ENCODE assay signal across 28 mouse cellular contexts in genomic region chrX:71519252-71519651, GRCm38 (mm10). TPM values are rescaled to one million over a fixed set of nuclear protein-coding genes. Genes with fewer than 3 reads are reported as not detected.
DNase-seq lines count a peak whose midpoint lies in the region; ATAC-seq and TF ChIP-seq lines count a peak whose summit lies in the region.
"Had no signal": no experiment of that assay in that cellular context is flagged by ENCODE, and none has a peak within 500 bp of the region (broad histone marks: within the 10 kb centered on the region; RNA-seq: fewer than 3 reads in every experiment).

No protein-coding gene starts in this region.

- peak in 1 of 2 experiments; percentile 59; a peak in 2 of 4 replicates for TF ChIP-seq EP300 in MEL (IDR thresholded peaks at IDR 0.05; ENCODE audit: low read depth in 1 of 2, low read length in 2 of 2)
- peak; percentile 74 for TF ChIP-seq EP300 in liver, embryonic 14.5 days (IDR thresholded peaks at IDR 0.05; ENCODE audit: low read depth)
- peak; percentile 47; the same call in 1 of the 2 replicates for TF ChIP-seq EP300 in liver, postnatal 0 days (IDR thresholded peaks at IDR 0.05; ENCODE audit: low read depth)

- WGBS in liver, embryonic 11.5 days = 67% methylated on average over 4 of the region's 4 CpGs
- 38% methylated on average over 4 of the region's 4 CpGs for WGBS in liver, embryonic 14.5 days (ENCODE audit: insufficient replicate concordance)
- WGBS in liver, postnatal 0 days (ENCODE audit: insufficient replicate concordance) = 60% methylated on average over 4 of the region's 4 CpGs
- whole genome bisulfite sequencing in lung, adult 2 months = 79% methylated on average over 4 of the region's 4 CpGs

- H3K4me1 ChIP-seq in MEL (ENCODE audit: control insufficient read depth in 1 of 2, insufficient read depth in 2 of 2, low read length in 2 of 2) = peaks cover 2 to 9% of the 10 kb centered on the region in 2 experiments; a peak in 2 of 4 replicates
- no peaks in the 10 kb centered on the region for H3K4me1 ChIP-seq in liver, embryonic 11.5 days (replicated peaks; ENCODE audit: control insufficient read depth, insufficient read depth, low read length)
- peaks cover 0 to 13% of the 10 kb centered on the region in 2 experiments; a peak in 3 of 4 replicates for H3K4me1 ChIP-seq in liver, embryonic 14.5 days (replicated peaks; ENCODE audit: control insufficient read depth in 2 of 2, insufficient read depth in 2 of 2, low read length in 1 of 2)
- no peaks in the 10 kb centered on the region for H3K4me1 ChIP-seq in liver, postnatal 0 days (ENCODE audit: insufficient read depth)
- no peaks in the 10 kb centered on the region for H3K4me1 ChIP-seq in lung, adult 2 months (ENCODE audit: control insufficient read depth, insufficient read depth, low read length)
- H3K4me1 ChIP-seq: embryonic facial prominence, embryonic 10.5 days; embryonic facial prominence, embryonic 13.5 days; forebrain, embryonic 10.5 days; forebrain, embryonic 13.5 days; hindbrain, embryonic 12.5 days; hindbrain, embryonic 15.5 days had no signal

- no peak overlapping the region; the same call in 1 of the 2 replicates for H3K27ac ChIP-seq in MEL (ENCODE audit: control insufficient read depth, low read depth, low read length)
- no peak overlapping the region for H3K27ac ChIP-seq in liver, embryonic 11.5 days (ENCODE audit: low read depth, low read length)
- no peak overlapping the region for H3K27ac ChIP-seq in liver, embryonic 14.5 days
- no peak overlapping the region for H3K27ac ChIP-seq in liver, postnatal 0 days (ENCODE audit: low read depth)
- H3K27ac ChIP-seq: embryonic facial prominence, embryonic 10.5 days; embryonic facial prominence, embryonic 13.5 days; forebrain, embryonic 10.5 days; forebrain, embryonic 13.5 days; heart, adult 2 months; hindbrain, embryonic 12.5 days; hindbrain, embryonic 15.5 days had no signal

- H3K9ac ChIP-seq in MEL (ENCODE audit: control insufficient read depth, low read depth, low read length, poor library complexity, severe bottlenecking) = no peak overlapping the region
- no peak overlapping the region for H3K9ac ChIP-seq in liver, embryonic 11.5 days (ENCODE audit: low read depth, low read length)
- no peak overlapping the region for H3K9ac ChIP-seq in liver, embryonic 14.5 days (replicated peaks)
- no peak overlapping the region for H3K9ac ChIP-seq in liver, postnatal 0 days (replicated peaks)
- H3K9ac ChIP-seq: embryonic facial prominence, embryonic 13.5 days; forebrain, embryonic 13.5 days; hindbrain, embryonic 12.5 days; hindbrain, embryonic 15.5 days had no signal

- TF ChIP-seq CTCF in MEL (IDR thresholded peaks at IDR 0.05 in 2 of 3, conservative IDR thresholded peaks at IDR 0.05 in 1 of 3; ENCODE audit: control insufficient read depth in 1 of 3, insufficient read depth in 1 of 3, low read depth in 2 of 3, low read length in 3 of 3, poor library complexity in 1 of 3, severe bottlenecking in 1 of 3) = no peak
- no peak for TF ChIP-seq CTCF in liver, embryonic 14.5 days (IDR thresholded peaks at IDR 0.05; ENCODE audit: low read depth)
- TF ChIP-seq CTCF in liver, postnatal 0 days (IDR thresholded peaks at IDR 0.05; ENCODE audit: low read depth) = no peak
- no peak for TF ChIP-seq CTCF in lung, adult 2 months (IDR thresholded peaks at IDR 0.05; ENCODE audit: insufficient read depth, low read length)

- peaks cover 0 to 17% of the 10 kb centered on the region in 2 experiments; a peak in 2 of 4 replicates for H3K36me3 ChIP-seq in MEL (ENCODE audit: control insufficient read depth in 1 of 2, insufficient read depth in 2 of 2, low read length in 2 of 2)
- no peaks in the 10 kb centered on the region for H3K36me3 ChIP-seq in liver, embryonic 11.5 days (ENCODE audit: control insufficient read depth, insufficient read depth, low read length)
- H3K36me3 ChIP-seq in liver, embryonic 14.5 days (replicated peaks; ENCODE audit: control insufficient read depth, insufficient read depth, low read depth) = no peaks in the 10 kb centered on the region
- H3K36me3 ChIP-seq in liver, postnatal 0 days (replicated peaks; ENCODE audit: insufficient read depth, low read length) = no peaks in the 10 kb centered on the region
- H3K36me3 ChIP-seq: embryonic facial prominence, embryonic 10.5 days; embryonic facial prominence, embryonic 13.5 days; forebrain, embryonic 10.5 days; hindbrain, embryonic 12.5 days; hindbrain, embryonic 15.5 days had no signal

- no peak overlapping the region for H3K4me2 ChIP-seq in liver, embryonic 11.5 days
- no peak overlapping the region for H3K4me2 ChIP-seq in liver, embryonic 14.5 days (ENCODE audit: low read depth)
- no peak overlapping the region for H3K4me2 ChIP-seq in liver, postnatal 0 days (ENCODE audit: low read depth, low read length)
- H3K4me2 ChIP-seq: embryonic facial prominence, embryonic 13.5 days; forebrain, embryonic 13.5 days; heart, embryonic 11.5 days; hindbrain, embryonic 12.5 days; hindbrain, embryonic 15.5 days had no signal

- peak; percentile 79 for ATAC-seq in liver, embryonic 11.5 days (replicated peaks; ENCODE audit: low FRiP score)
- ATAC-seq in liver, embryonic 14.5 days (ENCODE audit: insufficient read depth) = peak; percentile 79; the same call in 1 of the 2 replicates
- ATAC-seq in liver, postnatal 0 days = no peak
- ATAC-seq: forebrain, embryonic 13.5 days; forebrain, embryonic 16.5 days; Patski had no signal

- H3K4me3 ChIP-seq in MEL (ENCODE audit: control insufficient read depth in 1 of 2, insufficient read depth in 1 of 2, low read depth in 2 of 2, low read length in 2 of 2) = no peak overlapping the region
- H3K4me3 ChIP-seq in liver, embryonic 11.5 days (ENCODE audit: low read depth, low read length) = no peak overlapping the region
- no peak overlapping the region for H3K4me3 ChIP-seq in liver, embryonic 14.5 days (ENCODE audit: insufficient read depth in 1 of 2, low read depth in 2 of 2, low read length in 2 of 2)
- no peak overlapping the region for H3K4me3 ChIP-seq in liver, postnatal 0 days (ENCODE audit: low read depth, low read length)
- no peak overlapping the region for H3K4me3 ChIP-seq in lung, adult 2 months (replicated peaks; ENCODE audit: extremely low read depth, low read depth, low read length)
- H3K4me3 ChIP-seq: embryonic facial prominence, embryonic 10.5 days; embryonic facial prominence, embryonic 13.5 days; erythroblast, embryonic 14.5 days; forebrain, embryonic 10.5 days; forebrain, embryonic 13.5 days; heart, adult 2 months; hindbrain, embryonic 12.5 days; hindbrain, embryonic 15.5 days had no signal

- DNase-seq in MEL (ENCODE audit: low read depth, low spot score) = no peak
- DNase-seq in liver, embryonic 11.5 days (ENCODE audit: low spot score) = no peak
- DNase-seq in liver, embryonic 14.5 days (ENCODE audit: low read depth in 3 of 3, low spot score in 3 of 3) = peak in 2 of 3 experiments; percentile 19 to 29
- DNase-seq in liver, postnatal 0 days = no peak
- DNase-seq in lung, adult 2 months = no peak
- DNase-seq in urinary bladder, postnatal 36 days (ENCODE audit: low spot score in 2 of 2) = no peak
- DNase-seq in adipocyte (ENCODE audit: low spot score) = no peak
- DNase-seq in urinary bladder, postnatal 14 days (ENCODE audit: low spot score) = no peak
- DNase-seq: adrenal gland, adult 2 months; adrenal gland, postnatal 14 days; cerebellum, adult 11-12 months; cerebellum, adult 8-10 months; cerebellum, postnatal 10 days; cerebellum, postnatal 36 days; embryo, embryonic 11 days; gastrocnemius, postnatal 10 days; gastrocnemius, postnatal 36 days; heart, adult 2 months had no signal

- H3K27me3 ChIP-seq in MEL (ENCODE audit: control insufficient read depth in 1 of 2, insufficient read depth in 2 of 2, low read length in 2 of 2) = no peaks in the 10 kb centered on the region
- H3K27me3 ChIP-seq in liver, embryonic 11.5 days (replicated peaks; ENCODE audit: control insufficient read depth, insufficient read depth, low read length) = no peaks in the 10 kb centered on the region
- H3K27me3 ChIP-seq in liver, embryonic 14.5 days (ENCODE audit: control insufficient read depth, insufficient read depth, low read length) = no peaks in the 10 kb centered on the region
- H3K27me3 ChIP-seq in liver, postnatal 0 days (ENCODE audit: insufficient read depth, low read length) = 0 out of 2 replicates have a peak, but pooled peaks cover 3% of the 10 kb centered on the region
- H3K27me3 ChIP-seq: forebrain, embryonic 13.5 days; hindbrain, embryonic 12.5 days; hindbrain, embryonic 15.5 days had no signal

- no peaks in the 10 kb centered on the region for H3K79me2 ChIP-seq in MEL (ENCODE audit: control insufficient read depth, insufficient read depth, low read length, poor library complexity)

- TF ChIP-seq POLR2A in MEL (IDR thresholded peaks at IDR 0.05; ENCODE audit: control insufficient read depth in 1 of 2, insufficient read depth in 1 of 2, low read depth in 1 of 2, low read length in 2 of 2, poor library complexity in 1 of 2) = no peak
- TF ChIP-seq POLR2A in lung, adult 2 months (IDR thresholded peaks at IDR 0.05; ENCODE audit: borderline replicate concordance, extremely low read depth, low read depth, low read length) = no peak

- H3K9me3 ChIP-seq in MEL (replicated peaks; ENCODE audit: insufficient read depth, low read length) = no peaks in the 10 kb centered on the region
- no peaks in the 10 kb centered on the region for H3K9me3 ChIP-seq in liver, embryonic 11.5 days (ENCODE audit: control insufficient read depth, low read length)
- H3K9me3 ChIP-seq in liver, embryonic 14.5 days (ENCODE audit: control insufficient read depth, low read length) = no peaks in the 10 kb centered on the region
- no peaks in the 10 kb centered on the region for H3K9me3 ChIP-seq in liver, postnatal 0 days (ENCODE audit: low read length)
- H3K9me3 ChIP-seq: embryonic facial prominence, embryonic 10.5 days; embryonic facial prominence, embryonic 13.5 days; forebrain, embryonic 10.5 days; forebrain, embryonic 13.5 days; hindbrain, embryonic 12.5 days; hindbrain, embryonic 15.5 days had no signal

- no peak for TF ChIP-seq RAD21 in MEL (IDR thresholded peaks at IDR 0.05; ENCODE audit: low read depth, low read length)

RNA-seq across cellular contexts. Expression of gene Cd99l2, which starts 26.6 kb away (rescaled TPM):
- total RNA-seq in MEL (2012; rRNA removed) = 7.7 and 7.9 TPM in 2 replicates
- 10 to 100 TPM in 1 of 2 experiments, not detected in 1; 12.0 TPM for polyA plus RNA-seq in MEL (2012; ENCODE audit: insufficient read depth in 1 of 2, insufficient read length in 2 of 2, low read depth in 1 of 2, low replicate concordance in 2 of 2, missing spikeins in 1 of 2)
- 17.2 and 19.0 TPM in 2 replicates for polyA plus RNA-seq in liver, embryonic 11.5 days (2014; fragmentation: Nextera tagmentation; extraction: Ambion mirVana)
- 5.7 and 7.2 TPM in 2 replicates for polyA plus RNA-seq in liver, embryonic 14.5 days (2012; rRNA removed)
- 7.2 and 9.7 TPM in 2 replicates for polyA plus RNA-seq in liver, embryonic 14.5 days (2014; fragmentation: Nextera tagmentation; extraction: Ambion mirVana)
- polyA plus RNA-seq in liver, postnatal 0 days (2015; fragmentation: Nextera tagmentation; extraction: Ambion mirVana) = 5.7 and 6.2 TPM in 2 replicates
- polyA plus RNA-seq in lung, adult 2 months (2012; rRNA removed) = 15.2 and 51.2 TPM in 2 replicates

RNA-seq across cellular contexts. Expression of gene Hmgb3, which starts 36.5 kb away (rescaled TPM):
- 110 and 127 TPM in 2 replicates for total RNA-seq in MEL (2012; rRNA removed)
- 100 to 1,000 TPM in 1 of 2 experiments, not detected in 1; 181 TPM for polyA plus RNA-seq in MEL (2012; ENCODE audit: insufficient read depth in 1 of 2, insufficient read length in 2 of 2, low read depth in 1 of 2, low replicate concordance in 2 of 2, missing spikeins in 1 of 2)
- 475 and 501 TPM in 2 replicates for polyA plus RNA-seq in liver, embryonic 11.5 days (2014; fragmentation: Nextera tagmentation; extraction: Ambion mirVana)
- 95.7 and 170 TPM in 2 replicates for polyA plus RNA-seq in liver, embryonic 14.5 days (2012; rRNA removed)
- polyA plus RNA-seq in liver, embryonic 14.5 days (2014; fragmentation: Nextera tagmentation; extraction: Ambion mirVana) = 148 and 169 TPM in 2 replicates
- polyA plus RNA-seq in liver, postnatal 0 days (2015; fragmentation: Nextera tagmentation; extraction: Ambion mirVana) = 80.3 and 91.7 TPM in 2 replicates
- polyA plus RNA-seq in lung, adult 2 months (2012; rRNA removed) = 8.3 and 9.2 TPM in 2 replicates

Comparison
In these comparisons a context has a peak if more than half of its experiments do, and no peak if none do; other contexts are left out.
1. DNase-seq: peak in liver, embryonic 14.5 days (2 of 3); none in MEL (single experiment), liver, embryonic 11.5 days (single experiment), liver, postnatal 0 days (single experiment), lung, adult 2 months (single experiment), urinary bladder, postnatal 36 days (0 of 2), adipocyte (single experiment) and urinary bladder, postnatal 14 days (single experiment).